Mouse (Mus musculus) bone marrow macrophage, adult 2 months (primary cell): ENCODE data around the gene F2r. TPM values are rescaled to one million over a fixed set of nuclear protein-coding genes. Genes with fewer than 3 reads are reported as not detected.

Source experiments
- H3K27ac ChIP-seq: 2 replicates; pipeline ENCODE4 v1.5.1; 2012; ENCODE audit warnings: low read depth, low read length; ENCODE audit not compliant: insufficient read depth
- H3K4me1 ChIP-seq: 2 replicates; pipeline ENCODE4 v1.6.1; 2012; ENCODE audit warnings: low read length; ENCODE audit not compliant: control insufficient read depth, insufficient read depth
- H3K4me3 ChIP-seq: 2 replicates; pipeline ENCODE4 v1.5.1; 2012; ENCODE audit warnings: mild to moderate bottlenecking, low read length, moderate library complexity; ENCODE audit not compliant: insufficient read depth
- CTCF ChIP-seq: IDR thresholded peaks from 2 replicates; pipeline ENCODE4 v1.5.1; 2012; ENCODE audit warnings: low read depth, mild to moderate bottlenecking, low read length, moderate library complexity
- POLR2A ChIP-seq: IDR thresholded peaks from 2 replicates; pipeline ENCODE4 v1.6.1; 2012; ENCODE audit warnings: mild to moderate bottlenecking, low read depth, low read length, borderline replicate concordance
- polyA plus RNA-seq: library from polyadenylated mRNA; stranded (reverse); fragments of >200 nt; gene quantifications from 2 replicates; pipeline ENCODE4 v1.2.4, GENCODE M21; 2012; ENCODE audit not compliant: missing spikeins, insufficient read depth, insufficient read length

Gene F2r
- polyA plus RNA-seq, 1 experiment: 0.21 TPM

DNA sequence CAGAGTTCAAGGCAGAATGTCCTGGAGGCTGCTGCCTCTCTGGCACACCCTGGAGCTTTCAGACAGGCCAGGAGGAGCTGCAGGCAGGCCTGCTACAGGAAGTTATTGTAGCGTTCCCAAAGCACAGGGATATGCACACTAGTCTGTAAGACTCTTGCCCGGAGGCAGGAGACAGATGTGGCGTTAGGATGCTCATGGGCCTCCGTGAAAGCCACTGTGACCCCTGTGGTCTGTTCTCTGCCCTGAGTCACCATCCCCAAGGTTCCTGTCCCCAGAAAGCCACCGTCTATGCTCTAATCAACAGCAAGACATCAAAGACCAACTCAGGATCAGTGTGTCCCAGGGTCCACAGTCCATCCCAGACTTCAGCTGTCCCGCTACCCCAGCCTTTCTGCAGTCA lies 3.5 kb downstream of the F2r start:
- Histone ChIP-seq H3K27ac (no peak overlapping the region), H3K4me1 (no peaks in the 10 kb centered on the region), H3K4me3 (no peak overlapping the region)
- TF ChIP-seq POLR2A: no peak
- TF ChIP-seq CTCF: no peak

GRCm38 (mm10) chr13:95612243-95612642 lies 6.0 kb downstream of the F2r start:
- H3K4me1 ChIP-seq: no peaks in the 10 kb centered on the region
- no peak overlapping the region for H3K27ac ChIP-seq
- no peak overlapping the region for H3K4me3 ChIP-seq
- TF ChIP-seq CTCF (no peak), POLR2A (no peak)

- H3K4me3 ChIP-seq: no peak overlapping the region
- no peak for TF ChIP-seq CTCF
- no peak for TF ChIP-seq POLR2A
- H3K27ac ChIP-seq: no peak overlapping the region
- no peaks in the 10 kb centered on the region for H3K4me1 ChIP-seq
Observed at GRCm38 (mm10) chr13:95611752-95612151, 6.5 kb downstream of the F2r start.

- Histone ChIP-seq H3K4me1 (no peaks in the 10 kb centered on the region), H3K27ac (no peak overlapping the region), H3K4me3 (no peak overlapping the region)
- TF ChIP-seq CTCF (no peak), POLR2A (no peak)
Observed at GRCm38 (mm10) chr13:95610786-95611562, 7.3 kb downstream of the F2r start.

DNA sequence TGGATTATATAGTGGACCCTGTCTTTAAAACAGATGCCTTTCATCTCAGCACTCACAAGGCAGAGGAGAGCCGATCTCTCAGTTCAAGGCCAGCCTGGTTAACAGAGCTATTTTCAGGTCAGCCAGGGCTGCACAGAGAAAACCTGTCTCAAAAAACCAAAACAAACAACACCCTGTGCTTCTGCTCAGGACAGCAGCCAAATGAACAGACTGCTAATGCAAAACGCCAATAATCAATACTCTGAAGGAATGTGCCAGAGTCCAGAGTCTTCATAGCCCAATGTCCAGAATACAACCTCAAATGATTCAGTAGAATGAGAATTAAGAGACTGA lies 9.2 kb downstream of the F2r start:
- TF ChIP-seq POLR2A: no peak
- TF ChIP-seq CTCF: no peak
- H3K4me1 ChIP-seq: no peaks in the 10 kb centered on the region
- no peak overlapping the region for H3K27ac ChIP-seq
- H3K4me3 ChIP-seq: no peak overlapping the region

DNA sequence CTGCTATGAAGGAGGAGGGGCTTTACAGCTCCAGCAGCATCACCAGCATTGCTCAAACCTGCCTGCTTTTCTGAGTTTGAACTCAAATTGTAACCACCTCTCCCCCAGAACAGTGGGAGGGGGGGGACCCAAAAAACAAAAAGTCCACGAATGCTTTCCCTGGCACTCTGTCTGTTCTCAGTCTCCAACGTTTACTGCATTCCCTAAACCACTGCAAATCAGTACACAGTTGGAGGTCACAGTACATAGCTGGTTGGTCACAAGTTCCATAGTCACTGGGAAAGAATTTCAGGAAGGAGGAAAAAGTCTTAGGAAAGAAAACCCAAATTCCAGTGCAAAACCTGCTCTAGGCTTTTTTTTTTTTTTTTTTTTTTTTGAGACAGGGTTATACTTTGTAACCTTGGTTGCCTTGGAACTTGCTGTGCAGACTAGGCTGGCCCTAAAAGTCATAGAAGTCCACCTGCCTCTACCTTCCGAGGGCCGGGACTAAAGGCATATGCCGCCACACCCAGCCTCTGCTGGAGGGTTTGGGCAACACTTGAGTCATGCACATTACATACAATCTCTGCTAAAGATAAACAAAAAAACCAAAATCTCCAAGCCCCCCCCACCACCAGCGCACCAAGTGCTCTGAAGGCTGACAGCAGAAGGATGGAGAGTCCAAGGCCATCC lies 9.7 kb downstream of the F2r start:
- Histone ChIP-seq H3K27ac (no peak overlapping the region), H3K4me3 (no peak overlapping the region), H3K4me1 (no peaks in the 10 kb centered on the region)
- TF ChIP-seq CTCF: no peak
- no peak for TF ChIP-seq POLR2A

DNA sequence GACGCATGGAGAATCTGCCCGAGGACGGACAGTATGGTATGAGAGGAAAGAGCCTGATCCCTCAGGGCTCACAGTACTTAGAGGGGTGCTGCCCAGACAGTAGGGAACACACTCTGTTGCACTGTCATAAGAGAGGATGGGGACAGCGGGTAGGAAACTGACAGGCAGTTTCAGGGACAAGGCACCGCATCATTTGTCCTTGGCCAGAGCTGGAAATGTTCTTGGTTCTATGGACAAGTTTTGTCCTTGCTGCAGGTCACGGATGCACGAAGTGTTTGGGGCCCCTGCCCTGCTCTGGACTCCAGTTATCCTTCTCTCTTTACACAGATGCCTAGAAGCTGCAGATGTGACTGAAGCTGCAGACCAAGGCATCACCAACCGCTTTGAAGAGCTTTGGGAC lies 11.3 kb downstream of the F2r start:
- TF ChIP-seq POLR2A (no peak), CTCF (no peak)
- no peak overlapping the region for H3K27ac ChIP-seq
- H3K4me1 ChIP-seq: no peaks in the 10 kb centered on the region
- H3K4me3 ChIP-seq: no peak overlapping the region

DNA sequence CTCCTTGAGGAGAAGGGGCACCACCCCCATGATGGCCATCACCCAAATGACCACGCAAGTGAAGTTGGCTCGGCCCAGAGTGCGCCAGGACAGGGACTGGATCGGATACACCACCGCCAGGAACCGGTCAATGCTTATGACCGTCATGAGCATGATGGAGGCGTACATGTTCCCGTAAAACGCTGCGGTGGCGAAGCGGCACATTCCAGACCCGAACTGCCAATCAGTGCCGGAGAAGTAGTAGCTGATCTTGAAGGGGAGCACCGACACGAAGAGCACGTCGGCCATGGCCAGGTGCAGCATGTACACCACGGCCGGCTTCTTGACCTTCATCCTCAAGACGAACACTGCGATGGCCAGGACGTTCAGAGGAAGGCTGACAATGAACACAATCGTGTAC lies 14.0 kb downstream of the F2r start:
- TF ChIP-seq POLR2A (no peak), CTCF (no peak)
- H3K4me1 ChIP-seq: no peaks in the 10 kb centered on the region
- H3K27ac ChIP-seq: no peak overlapping the region
- H3K4me3 ChIP-seq: no peak overlapping the region

GRCm38 (mm10) chr13:95599833-95600359 lies 18.4 kb downstream of the F2r start:
- TF ChIP-seq CTCF (no peak), POLR2A (no peak)
- Histone ChIP-seq H3K4me1 (no peaks in the 10 kb centered on the region), H3K4me3 (no peak overlapping the region), H3K27ac (no peak overlapping the region)

DNA sequence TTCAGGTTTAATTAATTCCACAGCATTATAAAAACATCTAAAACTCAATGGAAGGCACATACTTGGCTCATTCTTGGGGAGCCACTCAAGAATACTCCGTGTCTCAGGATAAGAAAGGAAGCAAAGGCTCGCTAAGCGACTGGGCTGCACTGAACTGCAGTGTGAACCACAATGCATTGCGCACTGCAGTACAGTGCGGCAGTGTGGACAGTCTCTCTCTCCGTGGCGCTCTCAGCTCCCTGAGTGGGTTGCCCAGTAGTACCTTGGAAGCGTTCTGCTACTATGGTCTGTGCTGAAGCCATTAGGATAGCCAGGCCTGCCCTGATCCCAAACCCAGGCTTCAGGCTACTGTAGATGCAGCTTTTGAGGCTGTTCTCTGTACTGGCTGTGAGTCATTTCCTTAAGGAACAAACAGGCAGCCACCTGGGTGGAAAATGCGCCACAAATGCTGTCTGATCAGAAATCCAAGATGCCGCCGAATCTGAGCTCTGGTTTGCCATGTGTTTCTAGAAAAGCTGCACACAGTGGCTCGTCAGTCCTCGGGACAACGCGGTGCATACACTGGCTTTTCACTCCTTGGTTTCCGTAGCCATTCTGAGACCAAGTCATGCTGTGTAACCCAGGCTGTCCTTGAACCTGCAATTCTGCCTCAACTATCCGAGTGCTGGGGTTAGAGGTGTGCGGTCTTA lies 19.9 kb downstream of the F2r start:
- TF ChIP-seq CTCF: no peak
- no peak for TF ChIP-seq POLR2A
- Histone ChIP-seq H3K4me3 (no peak overlapping the region), H3K4me1 (no peaks in the 10 kb centered on the region), H3K27ac (no peak overlapping the region)
